Mouse (Mus musculus) gastrocnemius, postnatal 36 days (tissue): ENCODE measurements at regions not wholly inside any gene's neighbourhood (a gene's known extent, or its start where the extent isn't known, plus 50 kb on each side); places are given as distances from the start of the nearest gene placed in this dataset.
"Not testable (repeated sequence)": the region's sequence is repeated elsewhere in the genome, so short reads cannot be mapped to it uniquely, and the experiment has no call there.

Experiments used
- DNase-seq, 2 experiments: peaks; one replicate each; pipeline ENCODE4 v3.0.0; 2022
- intact Hi-C: fragments of 180-260 bp; cut with DNase I; formaldehyde crosslinking; loops from one replicate; pipeline ENCODE4 v1.15.1; 2025

- intact Hi-C loops, result no loop called here
- DNase-seq, result no peak
Observed at GRCm38 (mm10) chr10:96188168-96188567, 51.8 kb downstream of the Gm5426 start.

GRCm38 (mm10) chr10:96190168-96190987 is 54.0 kb downstream of the Gm5426 start:
- no peak for DNase-seq
- intact Hi-C loops, result no loop called here

- DNase-seq, result no peak
- intact Hi-C loops, result no loop called here
Observed at GRCm38 (mm10) chr10:96200932-96201641, 64.7 kb downstream of the Gm5426 start.

GRCm38 (mm10) chr10:96201891-96202290 is 65.5 kb downstream of the Gm5426 start:
- no peak for DNase-seq
- intact Hi-C loops, result no loop called here

GRCm38 (mm10) chr10:96202871-96203270 is 66.5 kb downstream of the Gm5426 start:
- DNase-seq, result no peak
- intact Hi-C loops, result no loop called here

GRCm38 (mm10) chr10:96204198-96204597 is 67.8 kb downstream of the Gm5426 start:
- intact Hi-C loops, result no loop called here
- no peak for DNase-seq

- intact Hi-C loops, result no loop called here
Observed at GRCm38 (mm10) chr10:96209171-96209570, 72.8 kb downstream of the Gm5426 start.

GRCm38 (mm10) chr10:96211189-96211588 is 74.8 kb downstream of the Gm5426 start:
- intact Hi-C loops, result loop anchor here (5.0 to 10.0 kb wide), 3 partner anchors 79 to 1101 kb away; no protein-coding TSS in a partner anchor
- no peak for DNase-seq

More at GRCm38 (mm10) chr10:96209171-96209570, 72.8 kb downstream of the Gm5426 start:
- no peak for DNase-seq

- intact Hi-C loops, result loop anchor here (2.0 to 10.0 kb wide), 5 partner anchors 82 to 1098 kb away; partner anchors contain the start of gene Btg1
- peak; percentile 82 to 86 for DNase-seq
Observed at GRCm38 (mm10) chr10:96213876-96214275, 77.5 kb downstream of the Gm5426 start.

GRCm38 (mm10) chr10:96214285-96214684 is 77.9 kb downstream of the Gm5426 start:
- DNase-seq, result no peak
- intact Hi-C loops, result loop anchor here (2.0 to 10.0 kb wide), 4 partner anchors 82 to 1098 kb away; partner anchors contain the start of gene Btg1

GRCm38 (mm10) chr10:96214946-96215345 is 78.5 kb downstream of the Gm5426 start:
- intact Hi-C loops, result loop anchor here (2.0 to 10.0 kb wide), 4 partner anchors 83 to 1097 kb away; partner anchors contain the start of gene Btg1
- no peak for DNase-seq

- intact Hi-C loops, result no loop called here
Observed at GRCm38 (mm10) chr10:96220731-96221130, 84.3 kb downstream of the Gm5426 start.

GRCm38 (mm10) chr10:96230391-96230790 is 94.0 kb downstream of the Gm5426 start:
- intact Hi-C loops, result no loop called here
- no peak for DNase-seq

More at GRCm38 (mm10) chr10:96220731-96221130, 84.3 kb downstream of the Gm5426 start:
- no peak for DNase-seq

GRCm38 (mm10) chr10:96231309-96231708 is 94.9 kb downstream of the Gm5426 start:
- intact Hi-C loops, result no loop called here
- DNase-seq, result no peak

GRCm38 (mm10) chr10:96232889-96233288 is 96.5 kb downstream of the Gm5426 start:
- no peak for DNase-seq
- intact Hi-C loops, result no loop called here

GRCm38 (mm10) chr10:96234564-96235412 is 98.4 kb downstream of the Gm5426 start:
- no peak for DNase-seq
- intact Hi-C loops, result no loop called here

GRCm38 (mm10) chr10:96236031-96236430 is 99.6 kb downstream of the Gm5426 start:
- intact Hi-C loops, DNase-seq: not testable (repeated sequence)

GRCm38 (mm10) chr10:96236777-96237373 is 100.5 kb downstream of the Gm5426 start:
- no peak for DNase-seq
- intact Hi-C loops, result no loop called here

GRCm38 (mm10) chr10:96237572-96238130 is 101.2 kb downstream of the Gm5426 start:
- intact Hi-C loops, result no loop called here
- no peak for DNase-seq

GRCm38 (mm10) chr10:96238251-96238650 is 101.8 kb downstream of the Gm5426 start:
- intact Hi-C loops, result no loop called here
- DNase-seq, result no peak
